Mouse (Mus musculus) forebrain, embryonic 14.5 days (tissue): ENCODE measurements around the gene Aip. TPM values are rescaled to one million over a fixed set of nuclear protein-coding genes. Genes with fewer than 3 reads are reported as not detected.

Experiments used
- ATAC-seq: fragments of 200-750 bp; cut with Nextera tagmentation; 2 replicates; pipeline ENCODE4 v1.8.0; 2017; ENCODE audit warnings: mild to moderate bottlenecking, moderate library complexity
- DNase-seq: peaks from one replicate; pipeline ENCODE4 v3.0.0-alpha.2; 2015; ENCODE audit warnings: low spot score
- H3K27ac ChIP-seq: fragments of 300-500 bp; sonication (generic); 2 replicates; pipeline ENCODE4 v1.5.1; 2014; ENCODE audit warnings: low read depth, mild to moderate bottlenecking, control low read depth, low read length, moderate library complexity
- H3K27me3 ChIP-seq: fragments of 300-500 bp; sonication (generic); replicated peaks from 2 replicates; pipeline ENCODE4 v1.6.1; 2014; ENCODE audit warnings: low read length, control low read depth, mixed read lengths; ENCODE audit not compliant: control insufficient read depth, insufficient read depth
- H3K36me3 ChIP-seq: fragments of 300-500 bp; sonication (generic); 2 replicates; pipeline ENCODE4 v1.6.1; 2014; ENCODE audit warnings: low read length, control low read depth; ENCODE audit not compliant: control insufficient read depth, insufficient read depth
- H3K4me1 ChIP-seq: fragments of 300-500 bp; sonication (generic); 2 replicates; pipeline ENCODE4 v1.6.1; 2014; ENCODE audit warnings: antibody characterized with exemption, low read length, control low read depth; ENCODE audit not compliant: control insufficient read depth, insufficient read depth
- H3K4me2 ChIP-seq: fragments of 300-500 bp; sonication (generic); 2 replicates; pipeline ENCODE4 v1.6.1; 2014; ENCODE audit warnings: mild to moderate bottlenecking, control low read depth, low read length
- H3K4me3 ChIP-seq: fragments of 300-500 bp; sonication (generic); 2 replicates; pipeline ENCODE4 v1.5.1; 2014; ENCODE audit warnings: low read depth, low read length, control low read depth
- H3K9ac ChIP-seq: fragments of 300-500 bp; sonication (generic); 2 replicates; pipeline ENCODE4 v1.6.1; 2014; ENCODE audit warnings: mild to moderate bottlenecking, low read length, control low read depth, moderate library complexity
- H3K9me3 ChIP-seq: fragments of 300-500 bp; sonication (generic); replicated peaks from 2 replicates; pipeline ENCODE4 v1.6.1; 2016; ENCODE audit warnings: low read length, control low read depth, mixed read lengths; ENCODE audit not compliant: control insufficient read depth
- WGBS: fragments of 180-500 bp; shearing (Covaris S2); extraction: QIAGEN DNeasy Blood & Tissue Kit; methylation state at CpG from one replicate; pipeline ENCODE4 v1.1.7; 2014; 5-methylcytosine and 5-hydroxymethylcytosine counted together
- polyA plus RNA-seq: library from polyadenylated mRNA; unstranded; fragments of >200 nt; fragmentation: Nextera tagmentation; extraction: Ambion mirVana; gene quantifications from 2 replicates; pipeline ENCODE4 v1.2.1, GENCODE M21; 2014

Gene Aip
- polyA plus RNA-seq, 1 experiment from 2014 or later, result 85.2 TPM

- 85% methylated on average over 2 of the region's 2 CpGs for WGBS
- no peak for ATAC-seq
These were observed 39.1 kb upstream of the Aip start for GRCm38 (mm10) chr19:4164721-4165120.

GRCm38 (mm10) chr19:4164100-4164499 is 38.4 kb upstream of the Aip start:
- no peak for DNase-seq
- Histone ChIP-seq H3K27ac (no peak overlapping the region), H3K4me3 (no peak overlapping the region), H3K36me3 (peaks cover 19% of the 10 kb centered on the region), H3K9ac (no peak overlapping the region), H3K4me2 (no peak overlapping the region), H3K27me3 (no peaks in the 10 kb centered on the region), H3K4me1 (peaks cover 10% of the 10 kb centered on the region), H3K9me3 (no peaks in the 10 kb centered on the region)
- no peak for ATAC-seq
- 81% methylated on average over 3 of the region's 3 CpGs for WGBS

More at GRCm38 (mm10) chr19:4164721-4165120, 39.1 kb upstream of the Aip start:
- no peak overlapping the region for H3K9ac ChIP-seq
- no peak overlapping the region for H3K27ac ChIP-seq
- H3K27me3 ChIP-seq, result no peaks in the 10 kb centered on the region
- H3K36me3 ChIP-seq, result peaks cover 14% of the 10 kb centered on the region
- H3K4me1 ChIP-seq, result peaks cover 10% of the 10 kb centered on the region
- no peak for DNase-seq
- H3K4me2 ChIP-seq, result no peak overlapping the region
- no peaks in the 10 kb centered on the region for H3K9me3 ChIP-seq
- H3K4me3 ChIP-seq, result no peak overlapping the region

GRCm38 (mm10) chr19:4163543-4163887 is 37.9 kb upstream of the Aip start:
- no peak for DNase-seq
- Histone ChIP-seq H3K4me2 (peak overlapping the region; percentile 97), H3K9ac (peak overlapping the region; percentile 74), H3K27me3 (no peaks in the 10 kb centered on the region), H3K9me3 (no peaks in the 10 kb centered on the region), H3K36me3 (peaks cover 25% of the 10 kb centered on the region), H3K4me1 (peaks cover 10% of the 10 kb centered on the region), H3K4me3 (peak overlapping the region; percentile 68), H3K27ac (peak overlapping the region; percentile 80)
- peak; percentile 30; the same call in 1 of the 2 replicates for ATAC-seq
- WGBS, result 31% methylated on average over 4 of the region's 4 CpGs

DNA sequence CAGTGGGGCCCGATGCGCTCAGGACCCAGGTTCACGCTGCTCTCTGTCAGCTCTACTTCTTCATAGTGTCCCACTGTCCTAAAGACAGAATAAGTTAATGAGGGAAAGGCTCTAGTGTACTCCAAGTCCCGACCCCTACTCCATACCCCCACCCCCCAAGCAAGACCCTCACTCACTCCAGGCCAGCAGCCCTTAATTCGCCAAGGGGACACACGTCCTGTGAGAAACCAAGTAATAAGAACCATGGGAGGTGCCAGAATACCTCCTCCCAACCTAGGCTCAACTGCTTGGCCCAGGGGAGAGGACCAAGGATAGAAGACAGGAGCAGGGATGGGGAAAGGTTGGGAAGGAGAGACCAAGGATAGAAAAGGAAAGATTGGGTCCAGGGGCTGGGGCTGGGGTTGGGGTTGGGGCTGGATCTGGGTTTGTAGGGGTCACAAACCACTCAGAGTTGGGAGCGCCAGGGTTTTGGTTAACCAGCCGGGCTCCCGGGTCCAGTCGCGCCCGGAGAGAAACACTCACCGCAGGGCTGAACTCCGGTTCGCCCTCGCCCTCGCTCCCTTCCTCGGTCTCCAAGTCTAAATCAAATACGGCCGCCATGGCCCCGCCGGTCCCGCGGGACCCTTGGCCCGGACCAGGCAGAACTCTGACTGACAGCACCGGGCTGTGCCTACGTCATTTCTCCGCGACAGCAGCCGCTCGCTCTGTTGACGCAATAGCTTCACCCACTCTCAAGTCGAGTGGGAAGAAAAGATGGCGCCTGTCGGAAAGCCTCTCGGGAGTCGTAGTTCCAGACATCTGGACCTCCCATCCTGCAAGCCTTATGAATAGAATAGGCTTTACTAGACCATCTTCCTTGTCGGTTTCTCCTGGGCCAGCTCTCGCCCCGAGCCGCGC is 37.2 kb upstream of the Aip start, which contains the start of gene Rps6kb2:
Rps6kb2 (minus strand) TSS at position 709 of the 897 bp plus-strand sequence.
- Histone ChIP-seq H3K36me3 (peaks cover 31% of the 10 kb centered on the region), H3K27ac (peak within 1 kb of the TSS; percentile 80), H3K27me3 (no peaks in the 10 kb centered on the region), H3K4me3 (peak within 1 kb of the TSS; percentile 68), H3K4me1 (peaks cover 10% of the 10 kb centered on the region), H3K9me3 (no peaks in the 10 kb centered on the region), H3K9ac (peak within 1 kb of the TSS; percentile 74), H3K4me2 (peak within 1 kb of the TSS; percentile 97)
- ATAC-seq (peak; percentile 95), DNase-seq (peak; percentile 99)
- 6% methylated on average over 42 of the region's 42 CpGs for WGBS

DNA sequence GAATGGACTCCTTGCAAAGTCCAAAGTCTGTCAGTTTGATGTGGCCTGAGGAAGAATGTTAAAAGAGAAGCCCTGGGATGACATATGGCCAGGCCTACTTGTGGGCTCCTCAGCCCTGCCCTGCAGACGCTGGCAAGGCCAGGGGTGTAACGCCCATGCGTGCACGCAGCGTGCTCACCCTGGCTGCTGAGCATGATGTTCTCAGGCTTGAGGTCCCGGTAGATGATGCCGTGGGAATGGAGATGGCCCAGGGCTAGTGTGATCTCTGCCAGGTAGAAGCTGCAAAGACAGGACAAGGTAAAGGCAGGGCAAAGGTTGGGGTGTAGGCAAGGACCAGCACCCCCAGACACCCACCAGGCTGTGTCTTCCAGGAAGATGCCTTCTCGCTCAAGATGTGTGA is 33.4 kb upstream of the Aip start:
- no peaks in the 10 kb centered on the region for H3K27me3 ChIP-seq
- no peak overlapping the region for H3K4me3 ChIP-seq
- H3K9ac ChIP-seq, result no peak overlapping the region
- WGBS, result 95% methylated on average over 8 of the region's 8 CpGs
- no peaks in the 10 kb centered on the region for H3K9me3 ChIP-seq
- ATAC-seq (no peak), DNase-seq (no peak)
- peaks cover 56% of the 10 kb centered on the region for H3K36me3 ChIP-seq
- H3K27ac ChIP-seq, result no peak overlapping the region
- H3K4me1 ChIP-seq, result peaks cover 10% of the 10 kb centered on the region
- no peak overlapping the region for H3K4me2 ChIP-seq

- H3K4me1 ChIP-seq, result no peaks in the 10 kb centered on the region
- H3K9ac ChIP-seq, result no peak overlapping the region
- H3K36me3 ChIP-seq, result peaks cover 74% of the 10 kb centered on the region
- no peak for DNase-seq
- H3K27me3 ChIP-seq, result no peaks in the 10 kb centered on the region
- H3K27ac ChIP-seq, result no peak overlapping the region
- 88% methylated on average over 12 of the region's 12 CpGs for WGBS
- ATAC-seq, result no peak
- no peak overlapping the region for H3K4me3 ChIP-seq
- no peaks in the 10 kb centered on the region for H3K9me3 ChIP-seq
- no peak overlapping the region for H3K4me2 ChIP-seq
These were observed 31.1 kb upstream of the Aip start for GRCm38 (mm10) chr19:4156771-4157170.

DNA sequence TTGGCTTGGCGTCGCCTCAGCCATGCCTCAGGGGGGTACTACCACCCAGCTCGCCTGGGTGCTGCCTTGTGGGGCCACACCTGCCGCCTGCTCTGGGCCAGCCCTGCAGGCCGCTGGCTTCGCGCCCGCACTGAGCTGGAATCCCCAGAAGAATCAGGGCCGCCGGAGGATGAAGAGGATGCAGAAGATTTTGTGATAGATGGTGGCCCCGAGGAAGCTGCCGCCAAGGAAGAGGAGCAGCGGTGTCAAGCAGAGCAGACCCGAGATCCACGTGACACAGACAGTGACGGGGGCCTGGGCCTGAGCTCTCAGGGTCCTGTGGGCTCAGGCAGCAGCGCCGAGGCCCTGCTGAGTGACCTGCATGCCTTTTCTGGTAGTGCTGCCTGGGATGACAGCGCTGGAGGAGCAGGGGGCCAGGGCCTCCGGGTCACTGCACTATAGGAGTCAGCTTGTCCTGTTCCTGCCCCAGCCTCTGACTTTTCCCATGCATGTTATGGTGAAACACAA is 30.5 kb upstream of the Aip start:
- Histone ChIP-seq H3K36me3 (peaks cover 75% of the 10 kb centered on the region), H3K4me3 (no peak overlapping the region), H3K27me3 (no peaks in the 10 kb centered on the region), H3K4me1 (no peaks in the 10 kb centered on the region), H3K9ac (no peak overlapping the region), H3K9me3 (no peaks in the 10 kb centered on the region), H3K27ac (no peak overlapping the region), H3K4me2 (no peak overlapping the region)
- DNase-seq (no peak), ATAC-seq (no peak)
- 72% methylated on average over 20 of the region's 20 CpGs for WGBS

DNA sequence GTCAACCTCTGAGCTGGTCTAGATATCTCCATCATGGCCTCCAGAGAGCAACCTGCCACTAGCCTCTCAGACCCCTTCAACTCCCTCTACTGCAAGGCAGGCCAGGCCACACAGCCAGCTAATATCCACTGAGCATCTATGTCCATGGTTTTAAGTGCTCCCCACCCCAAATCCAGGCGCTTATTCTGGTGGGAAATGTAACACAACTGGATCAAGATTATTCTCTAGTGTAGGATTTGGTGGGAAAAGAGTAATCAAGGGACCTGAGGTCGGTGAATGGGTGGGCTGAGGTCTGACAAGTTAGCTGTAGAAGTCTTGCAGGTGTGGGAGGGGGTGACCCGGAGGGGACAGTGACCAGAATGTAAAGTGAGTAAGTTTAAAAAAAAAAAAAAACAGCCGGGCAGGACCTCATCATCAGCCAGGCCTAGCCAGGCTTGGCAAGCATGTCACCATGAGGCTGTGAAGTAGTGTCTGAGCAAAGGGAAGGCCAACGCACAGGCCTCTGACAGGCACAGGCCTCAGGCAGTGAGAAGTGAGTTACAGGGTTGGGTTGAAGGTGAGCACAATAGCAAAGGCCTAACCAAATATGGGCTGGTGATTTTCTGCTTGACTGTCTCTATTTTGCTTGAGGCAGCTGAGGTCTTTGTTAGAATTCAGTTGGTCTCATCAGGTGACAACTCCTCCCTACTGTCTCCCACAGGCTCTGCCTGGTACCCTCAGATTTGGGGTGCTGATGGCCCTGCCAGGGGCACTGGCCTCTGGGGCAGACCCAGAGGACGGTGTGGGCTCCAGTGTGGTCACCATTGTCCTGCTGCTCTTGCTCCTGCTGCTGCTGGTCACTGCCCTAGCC is 29.8 kb upstream of the Aip start:
- H3K27ac ChIP-seq, result no peak overlapping the region
- H3K9ac ChIP-seq, result no peak overlapping the region
- H3K27me3 ChIP-seq, result no peaks in the 10 kb centered on the region
- no peak overlapping the region for H3K4me2 ChIP-seq
- no peak for ATAC-seq
- H3K4me3 ChIP-seq, result no peak overlapping the region
- DNase-seq, result no peak
- no peaks in the 10 kb centered on the region for H3K4me1 ChIP-seq
- 63% methylated on average over 6 of the region's 6 CpGs for WGBS
- no peaks in the 10 kb centered on the region for H3K9me3 ChIP-seq
- peaks cover 76% of the 10 kb centered on the region for H3K36me3 ChIP-seq
